Mouse (Mus musculus): ENCODE measurements around the gene Rbm34. TPM values are rescaled to one million over a fixed set of nuclear protein-coding genes. Genes with fewer than 3 reads are reported as not detected.
A peak's percentile ranks its signal among the peaks of the same experiment; 100 is the strongest.

Rbm34 gene
- polyA plus RNA-seq, 1 experiment from 2014 or later = 11.6 TPM

GRCm38 (mm10) chr8:126951900-126952636, 18.8 kb downstream of the Rbm34 start:
- ATAC-seq (replicated peaks; ENCODE audit: insufficient number of reproducible peaks, insufficient read depth, low FRiP score, low read depth) = no peak
- 86% methylated on average over 11 of the region's 11 CpGs for WGBS

GRCm38 (mm10) chr8:126949527-126949926, 21.3 kb downstream of the Rbm34 start:
- Histone ChIP-seq H3K27ac (no peak overlapping the region), H3K4me1 (replicated peaks) (peaks cover 6% of the 10 kb centered on the region), H3K27me3 (no peaks in the 10 kb centered on the region), H3K36me3 (peaks cover 46% of the 10 kb centered on the region), H3K4me2 (no peak overlapping the region), H3K9ac (no peak overlapping the region), H3K4me3 (no peak overlapping the region), H3K9me3 (replicated peaks) (no peaks in the 10 kb centered on the region)
- ATAC-seq (replicated peaks; ENCODE audit: insufficient number of reproducible peaks, insufficient read depth, low FRiP score, low read depth) = no peak
- 75% methylated on average over 2 of the region's 2 CpGs for WGBS

More at GRCm38 (mm10) chr8:126951900-126952636, 18.8 kb downstream of the Rbm34 start:
- Histone ChIP-seq H3K9ac (no peak overlapping the region), H3K27ac (no peak overlapping the region), H3K4me1 (replicated peaks) (no peaks in the 10 kb centered on the region), H3K9me3 (replicated peaks) (no peaks in the 10 kb centered on the region), H3K4me2 (no peak overlapping the region), H3K27me3 (no peaks in the 10 kb centered on the region), H3K36me3 (peaks cover 56% of the 10 kb centered on the region), H3K4me3 (no peak overlapping the region)

- Histone ChIP-seq H3K9me3 (replicated peaks) (no peaks in the 10 kb centered on the region), H3K4me1 (replicated peaks) (peaks cover 25% of the 10 kb centered on the region), H3K27me3 (no peaks in the 10 kb centered on the region), H3K9ac (no peak overlapping the region), H3K4me3 (no peak overlapping the region), H3K36me3 (peaks cover 23% of the 10 kb centered on the region), H3K27ac (0 out of 2 replicates have a peak overlapping the region, but pooled peaks have one; percentile 90), H3K4me2 (peak overlapping the region; percentile 86; the same call in 1 of the 2 replicates)
- 81% methylated on average over 7 of the region's 7 CpGs for WGBS
- ATAC-seq (replicated peaks; ENCODE audit: insufficient number of reproducible peaks, insufficient read depth, low FRiP score, low read depth) = no peak
Observed at GRCm38 (mm10) chr8:126946444-126946843, 24.4 kb downstream of the Rbm34 start.

GRCm38 (mm10) chr8:126945730-126946163, 25.1 kb downstream of the Rbm34 start, which contains the start of gene Tomm20:
Tomm20 (minus strand) TSS chr8:126945844.
- H3K27me3 ChIP-seq = no peaks in the 10 kb centered on the region
- peak within 1 kb of the TSS; percentile 92 for H3K9ac ChIP-seq
- H3K4me3 ChIP-seq = peak within 1 kb of the TSS; percentile 67
- ATAC-seq (replicated peaks; ENCODE audit: insufficient number of reproducible peaks, insufficient read depth, low FRiP score, low read depth) = peak; percentile 91
- H3K4me1 ChIP-seq (replicated peaks) = peaks cover 25% of the 10 kb centered on the region
- peak within 1 kb of the TSS; percentile 86 for H3K4me2 ChIP-seq
- WGBS = under 1% methylated on average over 48 of the region's 48 CpGs
- no peaks in the 10 kb centered on the region for H3K9me3 ChIP-seq (replicated peaks)
- H3K36me3 ChIP-seq = peaks cover 16% of the 10 kb centered on the region
- peak within 1 kb of the TSS; percentile 90 for H3K27ac ChIP-seq

- H3K36me3 ChIP-seq = peaks cover 9% of the 10 kb centered on the region
- H3K4me3 ChIP-seq = peak overlapping the region; percentile 67
- WGBS = under 1% methylated on average over 46 of the region's 46 CpGs
- H3K4me2 ChIP-seq = peak overlapping the region; percentile 86
- H3K9ac ChIP-seq = peak overlapping the region; percentile 92
- H3K9me3 ChIP-seq (replicated peaks) = no peaks in the 10 kb centered on the region
- no peaks in the 10 kb centered on the region for H3K27me3 ChIP-seq
- ATAC-seq (replicated peaks; ENCODE audit: insufficient number of reproducible peaks, insufficient read depth, low FRiP score, low read depth) = peak; percentile 71
- H3K27ac ChIP-seq = peak overlapping the region; percentile 90
- peaks cover 25% of the 10 kb centered on the region for H3K4me1 ChIP-seq (replicated peaks)
Observed at GRCm38 (mm10) chr8:126944781-126945691, 25.8 kb downstream of the Rbm34 start.

GRCm38 (mm10) chr8:126943565-126943964, 27.3 kb downstream of the Rbm34 start:
- H3K4me2 ChIP-seq = peak overlapping the region; percentile 86
- WGBS = 81% methylated on average over 7 of the region's 7 CpGs
- no peaks in the 10 kb centered on the region for H3K27me3 ChIP-seq
- H3K9me3 ChIP-seq (replicated peaks) = no peaks in the 10 kb centered on the region
- peaks cover 12% of the 10 kb centered on the region for H3K36me3 ChIP-seq
- ATAC-seq (replicated peaks; ENCODE audit: insufficient number of reproducible peaks, insufficient read depth, low FRiP score, low read depth) = no peak
- no peak overlapping the region for H3K27ac ChIP-seq
- peak overlapping the region; percentile 67 for H3K4me3 ChIP-seq
- peak overlapping the region; percentile 92; the same call in 1 of the 2 replicates for H3K9ac ChIP-seq
- H3K4me1 ChIP-seq (replicated peaks) = peaks cover 25% of the 10 kb centered on the region

- H3K27ac ChIP-seq = no peak overlapping the region
- no peak for ATAC-seq (replicated peaks; ENCODE audit: insufficient number of reproducible peaks, insufficient read depth, low FRiP score, low read depth)
- no peaks in the 10 kb centered on the region for H3K27me3 ChIP-seq
- WGBS = 90% methylated on average over 3 of the region's 3 CpGs
- no peak overlapping the region for H3K4me3 ChIP-seq
- no peak overlapping the region for H3K4me2 ChIP-seq
- H3K9ac ChIP-seq = no peak overlapping the region
- H3K36me3 ChIP-seq = peaks cover 68% of the 10 kb centered on the region
- peaks cover 4% of the 10 kb centered on the region; the same call in 1 of the 2 replicates for H3K4me1 ChIP-seq (replicated peaks)
- H3K9me3 ChIP-seq (replicated peaks) = no peaks in the 10 kb centered on the region
Observed at GRCm38 (mm10) chr8:126937337-126937736, 33.5 kb downstream of the Rbm34 start.

GRCm38 (mm10) chr8:126935932-126936331, 34.9 kb downstream of the Rbm34 start:
- Histone ChIP-seq H3K4me3 (no peak overlapping the region), H3K4me2 (no peak overlapping the region), H3K27me3 (no peaks in the 10 kb centered on the region), H3K27ac (no peak overlapping the region), H3K9me3 (replicated peaks) (no peaks in the 10 kb centered on the region), H3K36me3 (peaks cover 69% of the 10 kb centered on the region), H3K9ac (no peak overlapping the region), H3K4me1 (replicated peaks) (no peaks in the 10 kb centered on the region; the same call in 1 of the 2 replicates)
- no peak for ATAC-seq (replicated peaks; ENCODE audit: insufficient number of reproducible peaks, insufficient read depth, low FRiP score, low read depth)

- Histone ChIP-seq H3K27ac (no peak overlapping the region), H3K4me1 (replicated peaks) (no peaks in the 10 kb centered on the region; the same call in 1 of the 2 replicates), H3K9ac (no peak overlapping the region), H3K4me3 (no peak overlapping the region), H3K4me2 (no peak overlapping the region), H3K9me3 (replicated peaks) (no peaks in the 10 kb centered on the region), H3K27me3 (no peaks in the 10 kb centered on the region), H3K36me3 (peaks cover 69% of the 10 kb centered on the region)
- no peak for ATAC-seq (replicated peaks; ENCODE audit: insufficient number of reproducible peaks, insufficient read depth, low FRiP score, low read depth)
- 93% methylated on average over 2 of the region's 2 CpGs for WGBS
Observed at GRCm38 (mm10) chr8:126935387-126935786, 35.5 kb downstream of the Rbm34 start.

- H3K27me3 ChIP-seq = no peaks in the 10 kb centered on the region
- no peak overlapping the region for H3K4me3 ChIP-seq
- no peak for ATAC-seq (replicated peaks; ENCODE audit: insufficient number of reproducible peaks, insufficient read depth, low FRiP score, low read depth)
- no peak overlapping the region for H3K4me2 ChIP-seq
- no peak overlapping the region for H3K27ac ChIP-seq
- no peak overlapping the region for H3K9ac ChIP-seq
- H3K36me3 ChIP-seq = peaks cover 48% of the 10 kb centered on the region
- H3K4me1 ChIP-seq (replicated peaks) = peaks cover 10% of the 10 kb centered on the region
- no peaks in the 10 kb centered on the region for H3K9me3 ChIP-seq (replicated peaks)
- WGBS = 56% methylated on average over 1 of the region's 1 CpGs
Observed at GRCm38 (mm10) chr8:126932656-126933055, 38.2 kb downstream of the Rbm34 start.

- H3K4me2 ChIP-seq = no peak overlapping the region
- H3K4me1 ChIP-seq (replicated peaks) = peaks cover 10% of the 10 kb centered on the region
- H3K9me3 ChIP-seq (replicated peaks) = no peaks in the 10 kb centered on the region
- no peak overlapping the region for H3K9ac ChIP-seq
- H3K36me3 ChIP-seq = peaks cover 44% of the 10 kb centered on the region
- H3K27ac ChIP-seq = no peak overlapping the region
- 84% methylated on average over 1 of the region's 1 CpGs for WGBS
- H3K4me3 ChIP-seq = no peak overlapping the region
- no peak for ATAC-seq (replicated peaks; ENCODE audit: insufficient number of reproducible peaks, insufficient read depth, low FRiP score, low read depth)
- no peaks in the 10 kb centered on the region for H3K27me3 ChIP-seq
Observed at GRCm38 (mm10) chr8:126932249-126932648, 38.6 kb downstream of the Rbm34 start.
